Mouse (Mus musculus) erythroblast, embryonic 14.5 days (primary cell): ENCODE measurements at regions not wholly inside any gene's neighbourhood (a gene's known extent, or its start where the extent isn't known, plus 50 kb on each side); places are given as distances from the start of the nearest gene placed in this dataset.

Experiments
- H3K27me3 ChIP-seq: 2 replicates; pipeline ENCODE4 v1.6.1; 2012; ENCODE audit warnings: inconsistent platforms; ENCODE audit not compliant: control insufficient read depth
- H3K36me3 ChIP-seq: 2 replicates; pipeline ENCODE4 v1.6.1; 2012; ENCODE audit warnings: mild to moderate bottlenecking, inconsistent platforms; ENCODE audit not compliant: control insufficient read depth
- H3K4me1 ChIP-seq: 2 replicates; pipeline ENCODE4 v1.6.1; 2012; ENCODE audit warnings: inconsistent platforms; ENCODE audit not compliant: control insufficient read depth
- H3K4me3 ChIP-seq: replicated peaks from 2 replicates; pipeline ENCODE3; 2012; ENCODE audit warnings: moderate library complexity, mild to moderate bottlenecking, inconsistent platforms
- H3K9me3 ChIP-seq: 2 replicates; pipeline ENCODE4 v1.6.1; 2012; ENCODE audit warnings: low read length, inconsistent platforms, mixed read lengths; ENCODE audit not compliant: control insufficient read depth
- GATA1 ChIP-seq: IDR thresholded peaks from 2 replicates; pipeline ENCODE4 v1.6.1; 2012; ENCODE audit warnings: low read length, inconsistent platforms, mixed read lengths
- TAL1 ChIP-seq: IDR thresholded peaks from 3 replicates; pipeline ENCODE4 v1.6.1; 2012; ENCODE audit warnings: low read length, inconsistent platforms, mixed read lengths

DNA sequence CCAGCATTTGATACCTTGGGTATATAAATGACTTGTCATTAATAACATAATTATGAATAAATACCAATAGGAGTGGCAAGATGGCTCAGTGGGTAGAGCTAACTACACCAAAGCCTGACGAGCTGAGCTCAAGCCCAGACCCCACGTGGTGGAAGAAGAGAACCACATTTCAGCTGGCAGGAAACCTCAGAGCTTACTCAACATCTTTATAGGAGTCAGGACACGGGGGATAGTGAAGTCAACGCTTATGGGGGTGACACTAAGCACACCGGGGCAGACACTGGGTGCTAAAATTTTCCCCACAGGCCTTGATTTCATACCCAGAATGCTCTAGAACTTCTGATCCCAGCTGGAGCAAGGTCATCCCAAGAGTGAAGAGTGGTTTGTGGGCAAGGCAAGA, 259.3 kb downstream of the Setd4 start:
- no peaks in the 10 kb centered on the region for H3K9me3 ChIP-seq
- H3K4me1 ChIP-seq, result no peaks in the 10 kb centered on the region
- H3K27me3 ChIP-seq, result peaks cover 5% of the 10 kb centered on the region
- H3K4me3 ChIP-seq, result no peak overlapping the region
- TF ChIP-seq GATA1, result no peak
- TF ChIP-seq TAL1, result no peak
- H3K36me3 ChIP-seq, result peaks cover 26% of the 10 kb centered on the region

DNA sequence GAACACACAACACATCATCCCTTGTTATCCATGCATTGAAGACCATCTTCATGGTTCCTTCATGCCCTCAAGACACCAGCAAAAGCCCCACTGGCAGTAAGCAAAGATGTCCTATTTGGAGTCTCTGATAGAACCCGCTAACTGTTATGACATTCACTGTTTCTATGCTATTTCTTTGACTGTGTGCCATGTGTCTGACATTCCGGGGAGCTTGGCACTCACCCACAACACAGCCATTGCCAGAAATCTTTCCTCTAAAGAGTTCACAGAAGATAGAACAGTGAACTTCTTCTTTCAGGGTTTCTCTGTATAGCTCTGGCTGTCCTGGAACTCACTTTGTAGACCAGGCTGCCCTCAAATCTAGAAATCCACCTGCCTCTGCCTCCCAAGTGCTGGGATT, 261.2 kb downstream of the Setd4 start:
- Histone ChIP-seq H3K4me3 (no peak overlapping the region), H3K4me1 (no peaks in the 10 kb centered on the region), H3K9me3 (no peaks in the 10 kb centered on the region), H3K27me3 (peaks cover 5% of the 10 kb centered on the region), H3K36me3 (peaks cover 20% of the 10 kb centered on the region)
- TF ChIP-seq GATA1 (no peak), TAL1 (no peak)

DNA sequence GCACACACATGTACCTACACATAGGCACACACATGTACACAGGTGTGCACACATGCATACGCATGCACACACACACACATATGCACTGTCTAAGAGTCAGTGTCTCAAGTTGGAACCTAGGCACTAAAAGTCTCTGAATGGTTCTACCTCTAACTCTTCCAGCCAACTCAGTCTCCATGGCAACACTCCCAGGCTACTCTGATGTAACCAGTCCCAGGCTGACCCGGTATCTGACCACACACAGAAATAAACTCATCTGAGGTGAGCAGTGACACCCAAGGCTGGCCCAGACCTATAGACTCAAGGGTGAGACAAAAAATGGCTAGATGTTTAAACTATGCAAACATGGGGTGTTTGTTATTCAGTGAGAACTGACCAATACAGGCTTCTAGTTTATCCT, 262.1 kb downstream of the Setd4 start:
- Histone ChIP-seq H3K9me3 (no peaks in the 10 kb centered on the region), H3K27me3 (peaks cover 8% of the 10 kb centered on the region), H3K4me1 (peaks cover 2% of the 10 kb centered on the region; the same call in 1 of the 2 replicates), H3K36me3 (peaks cover 15% of the 10 kb centered on the region), H3K4me3 (no peak overlapping the region)
- no peak for TF ChIP-seq TAL1
- TF ChIP-seq GATA1, result no peak

DNA sequence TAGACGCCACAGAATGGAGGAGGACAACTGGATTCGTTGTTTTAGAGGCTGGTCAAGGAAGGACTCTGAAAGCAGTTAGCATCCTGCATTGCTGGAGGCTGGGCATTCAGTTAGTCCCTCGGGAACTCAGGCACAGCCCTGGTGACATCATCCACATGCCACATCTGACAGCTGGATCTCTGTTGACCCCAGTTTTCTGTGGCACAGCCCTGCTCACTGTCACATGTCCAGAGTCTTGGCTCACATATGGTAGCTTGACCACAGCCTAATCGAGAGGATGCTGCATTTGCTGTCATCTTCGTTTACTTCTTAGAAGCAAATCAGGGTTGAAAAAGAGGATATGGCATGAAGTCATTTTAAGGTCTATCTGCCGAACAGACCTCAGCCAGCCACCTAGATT, 265.1 kb downstream of the Setd4 start:
- peaks cover 3% of the 10 kb centered on the region; the same call in 1 of the 2 replicates for H3K27me3 ChIP-seq
- no peaks in the 10 kb centered on the region for H3K9me3 ChIP-seq
- peaks cover 2% of the 10 kb centered on the region; the same call in 1 of the 2 replicates for H3K36me3 ChIP-seq
- TF ChIP-seq TAL1 (no peak), GATA1 (no peak)
- H3K4me1 ChIP-seq, result peaks cover 22% of the 10 kb centered on the region
- H3K4me3 ChIP-seq, result no peak overlapping the region

DNA sequence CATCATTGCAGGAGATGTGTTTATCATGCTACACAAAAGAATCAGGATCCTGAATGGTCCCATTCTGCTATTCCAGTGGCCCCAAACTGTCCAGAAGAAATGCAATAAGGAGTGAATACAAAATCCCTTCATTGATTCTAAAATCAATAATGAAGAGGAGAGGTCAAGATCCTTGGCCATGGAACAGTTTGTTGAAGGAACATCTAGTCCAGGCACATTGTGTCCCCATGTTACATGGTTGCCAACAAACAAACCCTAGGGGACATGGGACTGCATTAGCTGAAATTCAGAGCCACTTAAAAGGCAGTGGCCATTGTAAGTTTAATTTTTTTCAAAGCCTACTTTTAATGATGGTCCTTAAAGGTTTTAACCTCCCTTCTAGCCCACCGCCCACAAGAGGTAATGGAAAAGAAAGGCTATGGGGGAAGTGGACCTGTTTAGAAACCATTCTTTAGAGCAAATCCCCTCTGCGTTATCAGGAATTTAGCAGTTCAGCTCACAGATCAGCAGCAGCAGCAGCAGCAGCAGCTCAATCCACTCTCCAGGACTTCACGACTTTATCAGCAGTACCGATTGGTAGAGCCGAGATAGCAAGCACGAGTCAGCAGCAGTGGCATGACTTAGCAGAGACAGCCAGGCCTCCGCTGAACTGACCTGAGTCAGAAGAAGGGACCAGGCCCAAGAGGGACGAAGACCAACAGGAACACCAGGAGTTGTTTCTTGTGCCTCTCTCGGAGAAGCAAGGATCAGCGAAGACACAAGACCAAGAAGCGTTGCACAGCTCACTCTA, 268.3 kb downstream of the Setd4 start:
- Histone ChIP-seq H3K27me3 (peaks cover 7% of the 10 kb centered on the region; the same call in 1 of the 2 replicates), H3K9me3 (no peaks in the 10 kb centered on the region), H3K4me3 (no peak overlapping the region), H3K4me1 (peaks cover 22% of the 10 kb centered on the region), H3K36me3 (no peaks in the 10 kb centered on the region)
- TF ChIP-seq TAL1, result no peak
- no peak for TF ChIP-seq GATA1

DNA sequence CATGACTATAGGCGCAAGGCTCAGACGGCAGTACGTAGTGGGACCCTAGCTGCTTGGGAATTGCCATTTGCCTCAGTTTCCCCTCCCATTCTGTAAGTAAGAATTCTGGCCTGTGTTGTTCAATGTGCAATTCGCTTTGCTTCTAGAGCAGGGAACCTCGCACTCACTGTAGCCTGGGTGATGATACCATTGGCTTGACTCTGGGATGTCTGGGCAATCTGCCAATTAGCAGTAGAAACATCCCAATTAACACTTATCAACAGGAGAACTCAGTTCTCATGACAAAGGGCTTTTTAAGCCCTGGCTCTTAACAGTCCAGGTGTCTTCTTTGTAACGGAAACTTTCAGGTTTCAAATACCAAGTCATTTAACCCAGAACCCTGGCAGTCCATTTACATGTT, 270.2 kb downstream of the Setd4 start:
- no peak for TF ChIP-seq GATA1
- no peak for TF ChIP-seq TAL1
- no peaks in the 10 kb centered on the region for H3K36me3 ChIP-seq
- no peak overlapping the region for H3K4me3 ChIP-seq
- no peaks in the 10 kb centered on the region for H3K9me3 ChIP-seq
- H3K27me3 ChIP-seq, result peaks cover 16% of the 10 kb centered on the region
- peaks cover 22% of the 10 kb centered on the region for H3K4me1 ChIP-seq

DNA sequence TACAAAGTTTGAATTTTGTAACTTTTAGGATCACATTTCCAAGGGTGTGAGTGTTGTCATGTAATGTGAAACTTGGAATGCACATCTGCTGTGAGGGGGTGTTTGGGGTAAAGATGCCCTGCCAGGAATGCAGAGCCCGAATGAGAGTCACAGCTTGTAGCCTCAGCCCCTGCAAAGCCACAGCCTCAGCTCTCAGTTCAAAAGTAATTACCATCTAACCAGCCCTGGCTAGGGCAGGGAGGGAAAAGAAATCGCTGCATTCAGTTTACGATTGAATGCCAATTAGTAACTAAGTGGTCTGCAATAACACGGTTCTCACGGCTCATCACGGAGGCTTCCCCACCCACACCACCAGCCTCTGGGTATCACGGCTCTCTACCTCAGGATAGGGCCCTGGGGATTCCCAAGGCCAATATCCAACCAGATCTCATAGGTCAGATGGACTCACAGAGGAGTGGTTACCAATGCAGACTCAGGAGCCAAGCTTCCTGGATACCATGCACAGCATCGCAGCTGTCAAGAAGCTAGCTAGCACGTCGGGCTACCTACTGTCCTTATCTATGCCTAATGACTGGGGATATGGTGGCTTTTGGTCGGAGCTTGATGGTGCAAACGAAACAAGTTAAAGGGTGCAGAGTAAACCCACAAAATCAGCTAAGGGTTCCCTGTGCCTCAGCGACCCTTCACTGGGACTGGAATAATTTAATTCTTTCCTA, 275.0 kb downstream of the Setd4 start:
- no peak overlapping the region for H3K4me3 ChIP-seq
- TF ChIP-seq TAL1 (no peak), GATA1 (no peak)
- H3K27me3 ChIP-seq, result peaks cover 13% of the 10 kb centered on the region
- no peaks in the 10 kb centered on the region for H3K36me3 ChIP-seq
- H3K4me1 ChIP-seq, result peaks cover 3% of the 10 kb centered on the region
- peaks cover 6% of the 10 kb centered on the region for H3K9me3 ChIP-seq

DNA sequence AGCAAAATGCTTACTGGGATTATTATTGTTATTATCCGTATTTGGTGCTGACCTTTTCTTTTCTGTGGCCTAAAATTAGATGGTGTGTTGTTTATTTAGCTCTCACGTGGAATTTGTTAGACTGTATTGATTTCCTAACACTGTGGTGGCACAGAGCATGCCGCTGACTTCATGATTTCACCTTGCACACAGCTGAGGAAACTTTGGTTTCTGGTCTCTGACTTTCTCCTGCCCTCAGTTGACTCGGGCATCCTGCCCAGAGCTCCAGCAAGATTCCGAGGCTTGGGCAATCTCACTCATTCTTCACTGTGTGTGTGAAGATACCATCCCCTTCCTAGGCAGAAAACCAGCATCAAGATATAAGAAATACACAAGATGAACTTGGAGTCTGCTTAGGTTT, 279.0 kb downstream of the Setd4 start:
- H3K4me3 ChIP-seq, result no peak overlapping the region
- TF ChIP-seq TAL1 (no peak), GATA1 (no peak)
- H3K36me3 ChIP-seq, result no peaks in the 10 kb centered on the region
- peaks cover 3% of the 10 kb centered on the region for H3K4me1 ChIP-seq
- H3K9me3 ChIP-seq, result peaks cover 6% of the 10 kb centered on the region
- H3K27me3 ChIP-seq, result peaks cover 10% of the 10 kb centered on the region

DNA sequence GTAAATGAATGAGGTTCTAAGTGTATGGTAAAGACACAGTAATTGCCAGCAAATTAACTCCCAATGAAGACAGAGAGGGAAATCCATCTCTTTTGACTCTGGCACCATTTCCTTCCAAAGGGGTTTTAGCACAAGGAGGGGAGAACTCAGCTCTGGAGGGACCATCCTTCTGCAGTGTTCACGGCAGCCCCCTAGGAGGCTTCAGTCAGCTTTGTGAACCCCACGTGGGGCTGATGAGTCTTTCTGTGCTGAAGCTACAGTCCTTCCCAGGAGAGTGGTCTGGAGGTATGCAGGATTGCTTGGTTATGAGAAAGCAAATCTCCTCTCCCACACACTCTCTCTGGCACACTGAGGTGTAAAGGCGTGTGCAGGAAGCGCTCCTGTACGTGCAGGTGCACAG, 280.7 kb downstream of the Setd4 start:
- no peak overlapping the region for H3K4me3 ChIP-seq

More for the DNA sequence above, 280.7 kb downstream of the Setd4 start:
- H3K9me3 ChIP-seq, result peaks cover 6% of the 10 kb centered on the region
- peaks cover 3% of the 10 kb centered on the region for H3K4me1 ChIP-seq
- peaks cover 2% of the 10 kb centered on the region for H3K27me3 ChIP-seq
- no peaks in the 10 kb centered on the region for H3K36me3 ChIP-seq
- TF ChIP-seq GATA1 (no peak), TAL1 (no peak)
